Mouse (Mus musculus): Measurements from ENCODE around the gene Gpr31b. TPM values are rescaled to one million over a fixed set of nuclear protein-coding genes. Genes with fewer than 3 reads are reported as not detected.

The Gpr31b gene
- total RNA-seq, 4 experiments from 2014 or later = not detected

Other genes with a start within 250 kb of the Gpr31b start
- gene Mas1, start 184.2 kb downstream of the Gpr31b start, total RNA-seq (2022) = 1 to 10 TPM in 2 of 4 experiments, under 1 TPM in 2; 0.31 to 1.3 (median 0.96) TPM
- 1 to 10 TPM; 5.0 to 7.4 (median 6.5) TPM for gene Mrgprh, start 176.3 kb downstream of the Gpr31b start, total RNA-seq (2022)
- under 1 TPM; 0.30 to 0.94 (median 0.54) TPM for gene Pnldc1, start 142.1 kb downstream of the Gpr31b start, total RNA-seq (2022)
- gene Tcp1, start 136.6 kb downstream of the Gpr31b start, total RNA-seq (2022) = 100 to 1,000 TPM; 173 to 191 (median 185) TPM
- 100 to 1,000 TPM; 161 to 175 (median 169) TPM for gene Mrpl18, start 136.0 kb downstream of the Gpr31b start, total RNA-seq (2022)
- gene Acat3, start 111.7 kb downstream of the Gpr31b start, total RNA-seq (2022) = under 1 TPM in 1 of 4 experiments, not detected in 3; 0.12 TPM
- 1 to 10 TPM; 4.2 to 7.1 (median 6.1) TPM for gene Acat2, start 91.5 kb downstream of the Gpr31b start, total RNA-seq (2022)
- 10 to 100 TPM; 31.7 to 33.9 (median 32.4) TPM for gene Wtap, start 58.1 kb downstream of the Gpr31b start, total RNA-seq (2022)
- gene Sod2, start 45.5 kb downstream of the Gpr31b start, total RNA-seq (2022) = 1,000 to 10,000 TPM; 1,030 to 1,116 (median 1,059) TPM
- gene Tcp10b, start 8.8 kb upstream of the Gpr31b start, total RNA-seq (2022) = under 1 TPM in 2 of 4 experiments, not detected in 2; 0.11 to 0.34 TPM
- not detected for gene Unc93a, start 79.5 kb upstream of the Gpr31b start, total RNA-seq (2022)
- gene Smok2a, start 168.9 kb upstream of the Gpr31b start, total RNA-seq (2022) = not detected
- gene Smok2b, start 178.0 kb upstream of the Gpr31b start, total RNA-seq (2022) = not detected

Data from heart, adult 8-10 months (tissue).